Mouse (Mus musculus): ENCODE data around the gene Mettl7a3. TPM values are rescaled to one million over a fixed set of nuclear protein-coding genes. Genes with fewer than 3 reads are reported as not detected.

The Mettl7a3 gene
- total RNA-seq, 4 experiments from 2014 or later, result 0.17 to 0.43 (median 0.22) TPM; not detected in 1

DNA sequence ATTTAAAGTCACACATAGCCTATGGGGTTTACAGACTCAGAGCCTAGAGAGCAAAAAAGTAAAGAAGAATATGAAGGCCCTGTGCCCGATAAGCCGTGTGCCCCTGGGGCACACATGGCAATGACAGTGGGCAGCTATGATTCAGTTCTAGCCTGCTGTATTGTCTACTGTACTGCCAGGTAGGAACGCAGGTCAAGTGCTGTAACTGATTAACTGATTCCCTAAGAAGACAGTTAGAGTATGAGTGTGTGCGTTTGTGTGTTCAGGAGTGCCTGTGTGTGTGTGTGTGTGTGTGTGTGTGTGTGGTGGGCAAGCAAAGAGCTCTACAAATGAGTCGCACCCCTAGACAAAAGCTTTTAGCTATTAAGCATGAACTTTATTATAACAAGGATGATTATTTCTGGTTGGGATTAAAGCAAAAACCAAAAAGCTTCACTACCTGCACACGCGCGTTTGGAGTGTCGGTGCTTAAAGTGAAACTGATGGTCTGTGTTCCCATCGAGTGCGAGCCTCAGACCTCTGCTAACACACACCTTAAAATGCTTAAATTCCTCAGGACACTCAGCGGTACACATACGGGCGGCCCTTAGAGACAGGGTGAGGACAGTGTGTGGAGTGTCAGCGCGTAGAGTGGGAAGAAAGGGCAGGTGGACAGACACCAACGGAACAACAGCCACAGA is 53.0 kb downstream of the Mettl7a3 start:
- DNase-seq (ENCODE audit: low spot score in 2 of 2), result no peak

DNA sequence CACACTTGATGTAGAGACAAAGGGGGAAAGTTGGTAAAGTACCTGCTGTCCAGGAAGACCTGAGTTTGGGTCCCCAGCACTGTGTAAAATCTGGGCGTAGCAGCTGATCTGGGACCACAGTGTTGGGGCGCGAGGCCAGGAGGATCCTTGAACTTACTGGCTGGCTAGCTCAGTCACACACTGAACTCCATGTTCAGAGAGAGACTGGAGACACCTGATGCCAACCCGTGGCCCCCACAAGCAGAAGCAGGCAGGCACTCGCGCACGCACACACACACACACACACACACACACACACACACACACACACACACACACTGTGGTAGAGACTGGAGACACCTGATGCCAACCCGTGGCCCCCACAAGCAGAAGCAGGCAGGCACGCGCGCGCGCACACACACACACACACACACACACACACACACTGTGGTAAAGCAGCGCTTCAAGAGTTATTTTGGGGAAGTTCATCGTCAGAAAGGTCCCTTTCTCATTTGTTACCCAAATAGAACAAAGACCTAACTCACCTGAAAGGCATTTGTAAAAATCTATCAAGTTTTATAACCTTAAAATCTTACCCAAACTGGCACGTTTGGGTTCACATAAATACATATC is 53.6 kb downstream of the Mettl7a3 start:
- DNase-seq (ENCODE audit: low spot score in 2 of 2), result no peak

DNA sequence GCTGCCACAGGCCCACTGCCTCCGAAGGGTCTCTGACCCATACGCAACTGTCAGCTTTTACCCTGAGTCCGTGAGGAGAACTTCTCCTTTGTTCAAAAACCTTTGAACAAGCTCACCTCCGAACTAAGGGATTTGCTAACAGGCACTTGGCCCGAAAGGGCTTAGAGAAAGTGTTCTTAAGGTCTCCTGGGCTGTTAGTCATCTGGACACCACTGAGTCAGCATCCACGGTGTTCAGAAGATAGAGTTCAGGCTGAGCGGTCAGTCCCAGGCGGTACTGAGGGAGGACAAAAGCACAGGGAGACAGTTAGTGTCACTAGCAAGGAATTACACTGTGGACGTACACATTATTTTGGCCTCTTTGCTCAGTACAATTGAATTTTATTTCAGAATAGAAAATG is 54.2 kb downstream of the Mettl7a3 start:
- DNase-seq (ENCODE audit: low spot score in 2 of 2), result no peak

Other genes starting within 250 kb of the Mettl7a3 start
- 10 to 100 TPM; 48.3 to 65.5 (median 60.5) TPM for gene Atf1, start 107.1 kb upstream of the Mettl7a3 start, total RNA-seq (2022)
- not detected for gene Tmprss12, start 54.1 kb upstream of the Mettl7a3 start, total RNA-seq (2022)
- gene Mettl7a1, start 30.8 kb upstream of the Mettl7a3 start, total RNA-seq (2022), result 10 to 100 TPM; 37.7 to 45.7 (median 44.6) TPM
- under 1 TPM in 1 of 4 experiments, not detected in 3; 0.45 TPM for gene Methig1, start 18.2 kb downstream of the Mettl7a3 start, total RNA-seq (2022)
- 1 to 10 TPM in 1 of 4 experiments, under 1 TPM in 3; 0.77 to 1.0 (median 0.91) TPM for gene Mettl7a2, start 18.3 kb downstream of the Mettl7a3 start, total RNA-seq (2022)
- not detected for gene Higd1c, start 29.6 kb downstream of the Mettl7a3 start, total RNA-seq (2022)
- under 1 TPM in 1 of 4 experiments, not detected in 3; 0.12 TPM for gene Gm5475, start 87.2 kb downstream of the Mettl7a3 start, total RNA-seq (2022)
- 10 to 100 TPM; 31.0 to 39.7 (median 36.9) TPM for gene Slc11a2, start 90.1 kb downstream of the Mettl7a3 start, total RNA-seq (2022)
- gene Letmd1, start 134.1 kb downstream of the Mettl7a3 start, total RNA-seq (2022), result 1 to 10 TPM; 6.6 to 7.9 (median 7.0) TPM
- gene Csrnp2, start 160.6 kb downstream of the Mettl7a3 start, total RNA-seq (2022), result 1 to 10 TPM; 2.6 to 4.0 (median 3.4) TPM
- 10 to 100 TPM in 2 of 4 experiments, 1 to 10 TPM in 2; 7.9 to 11.6 (median 9.7) TPM for gene Tfcp2, start 217.1 kb downstream of the Mettl7a3 start, total RNA-seq (2022)

Data from gastrocnemius, adult 8-10 months (tissue).